Mouse (Mus musculus): ENCODE data around the gene Gm10128.
A peak's percentile ranks its signal among the peaks of the same experiment; 100 is the strongest.
"Not testable (repeated sequence)": the region's sequence is repeated elsewhere in the genome, so short reads cannot be mapped to it uniquely, and the experiment has no call there.

Gene Gm10128

GRCm38 (mm10) chr14:7643872-7644271 is at the start of gene Gm10128:
Gene Gm10128, minus strand, starts transcription at chr14:7643972.
- not testable (repeated sequence) for DNase-seq (ENCODE audit: low spot score)

- DNase-seq (ENCODE audit: low spot score) = not testable (repeated sequence)
Measured at GRCm38 (mm10) chr14:7681170-7681569, 37.4 kb upstream of the Gm10128 start.

GRCm38 (mm10) chr14:7662491-7662890 is 18.7 kb upstream of the Gm10128 start:
- DNase-seq (ENCODE audit: low spot score) = peak; percentile 27

GRCm38 (mm10) chr14:7658101-7659074 is 14.6 kb upstream of the Gm10128 start:
- DNase-seq (ENCODE audit: low spot score) = not testable (repeated sequence)

GRCm38 (mm10) chr14:7657456-7657855 is 13.7 kb upstream of the Gm10128 start:
- DNase-seq (ENCODE audit: low spot score) = not testable (repeated sequence)

GRCm38 (mm10) chr14:7595492-7595891 is 48.3 kb downstream of the Gm10128 start, which contains the start of gene Gm10338:
Gene Gm10338, minus strand, starts transcription at chr14:7595592.
- DNase-seq (ENCODE audit: low spot score) = not testable (repeated sequence)

All from layer of hippocampus, adult 9-10 months (tissue).